Mouse (Mus musculus) G1E (cell line): ENCODE measurements at regions not wholly inside any gene's neighbourhood (a gene's known extent, or its start where the extent isn't known, plus 50 kb on each side); places are given as distances from the start of the nearest gene placed in this dataset.

ENCODE experiments used
- CTCF ChIP-seq: IDR thresholded peaks from 2 replicates; pipeline ENCODE4 v1.5.1; 2012; ENCODE audit warnings: low read depth, low read length, inconsistent platforms, mixed read lengths
- POLR2AphosphoS5 ChIP-seq: IDR thresholded peaks from 2 replicates; pipeline ENCODE4 v1.6.1; 2012; ENCODE audit warnings: low read depth, low read length, inconsistent platforms; ENCODE audit not compliant: insufficient replicate concordance

- TF ChIP-seq CTCF (no peak), POLR2AphosphoS5 (no peak)
Observed at GRCm38 (mm10) chr8:118034051-118034450, 232.3 kb upstream of the Mphosph6 start.
